Mouse (Mus musculus) CH12F3 (cell line): ENCODE results near the gene Slc30a6.
"Not testable (repeated sequence)": the region's sequence is repeated elsewhere in the genome, so short reads cannot be mapped to it uniquely, and the experiment has no call there.

Experiments used
- in situ Hi-C: fragments of 300-500 bp; cut with MboI; formaldehyde crosslinking; loops from 2 replicates; pipeline ENCODE4 v1.14.3; 2020; ENCODE audit warnings: low sequenced_read_pairs

Gene Slc30a6

GRCm38 (mm10) chr17:74440486-74440885, 45.1 kb downstream of the Slc30a6 start:
- in situ Hi-C loops, result no loop called here

- in situ Hi-C loops, result no loop called here
Measured at GRCm38 (mm10) chr17:74449776-74450175, 54.4 kb downstream of the Slc30a6 start.

- in situ Hi-C loops, result no loop called here
Measured at GRCm38 (mm10) chr17:74453928-74454327, 58.5 kb downstream of the Slc30a6 start.

- in situ Hi-C loops, result no loop called here
Measured at GRCm38 (mm10) chr17:74454660-74455059, 59.3 kb downstream of the Slc30a6 start.

- in situ Hi-C loops, result no loop called here
Measured at GRCm38 (mm10) chr17:74455426-74455825, 60.0 kb downstream of the Slc30a6 start.

GRCm38 (mm10) chr17:74456825-74457224, 61.4 kb downstream of the Slc30a6 start:
- in situ Hi-C loops, result no loop called here

- in situ Hi-C loops, result no loop called here
Measured at GRCm38 (mm10) chr17:74457972-74458677, 62.7 kb downstream of the Slc30a6 start.

- in situ Hi-C loops, result no loop called here
Measured at GRCm38 (mm10) chr17:74458711-74459408, 63.5 kb downstream of the Slc30a6 start, which contains the start of gene Nlrc4. TSS of gene Nlrc4 (minus strand) at chr17:74459142.

GRCm38 (mm10) chr17:74463510-74463909, 68.1 kb downstream of the Slc30a6 start:
- in situ Hi-C loops, result no loop called here

GRCm38 (mm10) chr17:74467981-74468380, 72.6 kb downstream of the Slc30a6 start:
- in situ Hi-C loops, result not testable (repeated sequence)

- in situ Hi-C loops, result not testable (repeated sequence)
Measured at GRCm38 (mm10) chr17:74470133-74470532, 74.7 kb downstream of the Slc30a6 start.
